Mouse (Mus musculus) limb, embryonic 13.5 days (tissue): ENCODE measurements at regions not wholly inside any gene's neighbourhood (a gene's known extent, or its start where the extent isn't known, plus 50 kb on each side); places are given as distances from the start of the nearest gene placed in this dataset.

Experiments
- ATAC-seq: fragments of 200-750 bp; cut with Nextera tagmentation; 2 replicates; pipeline ENCODE4 v1.8.0; 2017; ENCODE audit warnings: low read depth, moderate number of reproducible peaks, moderate TSS enrichment; ENCODE audit not compliant: low FRiP score
- H3K27ac ChIP-seq: fragments of 300-500 bp; sonication (generic); 2 replicates; pipeline ENCODE4 v1.5.1; 2015; ENCODE audit warnings: inconsistent platforms, mild to moderate bottlenecking, moderate library complexity
- H3K27me3 ChIP-seq: fragments of 300-500 bp; sonication (generic); 2 replicates; pipeline ENCODE4 v1.6.1; 2015; ENCODE audit warnings: mild to moderate bottlenecking, inconsistent platforms
- H3K36me3 ChIP-seq: fragments of 300-500 bp; sonication (generic); 2 replicates; pipeline ENCODE4 v1.6.1; 2015; ENCODE audit warnings: inconsistent platforms, mild to moderate bottlenecking, moderate library complexity
- H3K4me1 ChIP-seq: fragments of 300-500 bp; sonication (generic); 2 replicates; pipeline ENCODE4 v1.6.1; 2015; ENCODE audit warnings: inconsistent platforms
- H3K4me2 ChIP-seq: fragments of 300-500 bp; sonication (generic); replicated peaks from 2 replicates; pipeline ENCODE4 v1.6.1; 2015; ENCODE audit warnings: inconsistent platforms, mild to moderate bottlenecking, moderate library complexity
- H3K4me3 ChIP-seq: fragments of 300-500 bp; sonication (generic); 2 replicates; pipeline ENCODE4 v1.5.1; 2015; ENCODE audit warnings: moderate library complexity, mild to moderate bottlenecking, inconsistent platforms
- H3K9ac ChIP-seq: fragments of 300-500 bp; sonication (generic); 2 replicates; pipeline ENCODE4 v1.6.1; 2015; ENCODE audit warnings: mild to moderate bottlenecking, inconsistent platforms
- H3K9me3 ChIP-seq: fragments of 300-500 bp; sonication (generic); 2 replicates; pipeline ENCODE4 v1.6.1; 2016; ENCODE audit warnings: inconsistent platforms
- WGBS: fragments of 180-500 bp; shearing (Covaris S2); methylation state at CpG from one replicate; pipeline ENCODE4 v1.1.7; 2015; 5-methylcytosine and 5-hydroxymethylcytosine counted together

DNA sequence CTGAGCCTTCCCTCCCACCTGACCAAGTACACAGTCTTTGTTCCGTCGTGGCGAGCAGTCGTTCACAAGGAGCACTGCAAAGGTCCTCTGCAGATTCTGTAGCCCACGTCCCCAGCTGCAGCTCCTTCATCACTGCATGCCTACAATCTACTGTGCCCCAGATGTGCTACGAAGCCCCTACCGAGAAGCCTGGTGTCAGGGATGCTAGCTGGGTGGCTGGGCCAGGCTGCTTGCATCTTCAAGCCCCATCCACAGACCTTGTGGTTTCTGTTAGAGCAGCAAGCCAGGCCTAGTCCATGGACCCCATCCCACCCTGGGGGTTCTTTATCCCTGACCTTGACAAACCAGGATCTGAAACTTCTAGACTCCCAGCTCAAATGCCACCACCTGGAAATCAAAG is 266.3 kb upstream of the 3110018I06Rik start:
- peaks cover 3% of the 10 kb centered on the region; the same call in 1 of the 2 replicates for H3K9me3 ChIP-seq
- H3K27ac ChIP-seq: no peak overlapping the region
- WGBS: 66% methylated on average over 7 of the region's 7 CpGs
- ATAC-seq: no peak
- no peak overlapping the region for H3K4me3 ChIP-seq
- H3K4me1 ChIP-seq: no peaks in the 10 kb centered on the region; the same call in 1 of the 2 replicates
- peaks cover 8% of the 10 kb centered on the region; the same call in 1 of the 2 replicates for H3K27me3 ChIP-seq
- no peak overlapping the region for H3K4me2 ChIP-seq
- no peak overlapping the region for H3K9ac ChIP-seq
- no peaks in the 10 kb centered on the region for H3K36me3 ChIP-seq

GRCm38 (mm10) chr12:107230097-107230496 is 258.3 kb upstream of the 3110018I06Rik start:
- Histone ChIP-seq H3K36me3 (no peaks in the 10 kb centered on the region), H3K27ac (no peak overlapping the region), H3K27me3 (no peaks in the 10 kb centered on the region), H3K9me3 (peaks cover 4% of the 10 kb centered on the region; the same call in 1 of the 2 replicates), H3K9ac (no peak overlapping the region), H3K4me2 (no peak overlapping the region), H3K4me3 (no peak overlapping the region), H3K4me1 (no peaks in the 10 kb centered on the region)
- ATAC-seq: no peak
- WGBS: 90% methylated on average over 3 of the region's 3 CpGs

- no peaks in the 10 kb centered on the region for H3K27me3 ChIP-seq
- H3K27ac ChIP-seq: no peak overlapping the region
- no peak overlapping the region for H3K4me2 ChIP-seq
- 8% methylated on average over 1 of the region's 1 CpGs for WGBS
- H3K4me3 ChIP-seq: no peak overlapping the region
- no peak for ATAC-seq
- H3K9ac ChIP-seq: no peak overlapping the region
- H3K36me3 ChIP-seq: no peaks in the 10 kb centered on the region
- no peaks in the 10 kb centered on the region for H3K4me1 ChIP-seq
- H3K9me3 ChIP-seq: peaks cover 4% of the 10 kb centered on the region; the same call in 1 of the 2 replicates
These were observed 256.8 kb upstream of the 3110018I06Rik start for GRCm38 (mm10) chr12:107231629-107232028.

DNA sequence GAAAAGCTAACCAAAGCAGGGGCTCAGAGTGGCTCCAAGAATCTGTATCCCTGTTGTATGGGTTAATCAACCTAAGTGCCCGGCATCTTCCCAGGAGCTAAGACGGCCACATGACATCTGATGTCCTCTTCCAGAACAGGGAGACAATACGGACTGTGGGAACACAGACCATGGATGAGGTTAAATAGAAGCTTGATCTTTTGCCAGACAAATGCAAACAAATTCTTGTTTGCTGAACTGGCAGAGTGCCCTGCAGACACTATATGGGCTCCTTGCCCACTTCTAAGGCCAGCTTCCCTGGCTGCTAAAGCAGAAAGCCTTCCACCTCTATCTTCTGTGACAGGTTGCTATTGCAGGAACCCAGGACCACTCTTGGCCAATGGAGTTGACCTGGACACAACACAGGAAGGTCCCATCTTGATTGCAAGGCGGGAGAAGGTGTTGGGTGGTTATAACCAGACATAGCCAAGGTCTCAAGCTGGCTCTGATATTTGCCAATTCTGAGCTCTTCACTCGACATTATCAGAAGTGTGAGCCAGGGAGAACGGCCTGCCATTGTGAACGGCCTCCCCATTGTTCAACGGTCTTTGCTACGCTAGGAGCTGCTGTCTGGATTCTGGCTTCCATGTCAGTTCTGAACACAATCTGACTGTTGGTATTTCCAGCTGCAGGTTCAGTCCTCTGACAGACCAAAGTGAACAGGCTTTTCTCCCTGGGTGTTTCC is 237.5 kb upstream of the 3110018I06Rik start:
- ATAC-seq: no peak
- Histone ChIP-seq H3K9me3 (no peaks in the 10 kb centered on the region), H3K4me1 (peaks cover 7% of the 10 kb centered on the region; the same call in 1 of the 2 replicates), H3K36me3 (no peaks in the 10 kb centered on the region), H3K27ac (no peak overlapping the region), H3K27me3 (no peaks in the 10 kb centered on the region), H3K9ac (no peak overlapping the region), H3K4me2 (no peak overlapping the region), H3K4me3 (no peak overlapping the region)
- WGBS: 82% methylated on average over 9 of the region's 9 CpGs

DNA sequence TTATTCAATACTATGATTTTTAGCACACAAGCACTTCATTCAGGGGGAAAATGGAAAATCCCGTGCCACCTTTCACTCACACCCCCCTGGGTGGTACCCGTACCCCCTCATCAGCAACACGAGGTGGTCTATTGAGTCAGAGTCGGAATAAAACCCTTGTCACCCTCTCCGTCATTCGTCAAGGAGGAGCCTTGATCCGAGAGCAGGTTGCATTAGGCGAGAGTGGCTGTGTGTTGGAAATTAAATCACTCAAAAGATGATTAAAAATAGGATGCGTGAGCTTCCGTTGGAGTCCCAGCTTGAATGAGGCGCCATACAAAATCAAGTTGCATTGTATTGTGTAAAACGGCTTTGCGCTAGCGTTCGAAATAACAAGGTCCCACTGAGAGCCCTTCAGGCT is 236.5 kb upstream of the 3110018I06Rik start:
- ATAC-seq: no peak
- H3K4me2 ChIP-seq: no peak overlapping the region
- no peaks in the 10 kb centered on the region for H3K36me3 ChIP-seq
- H3K27ac ChIP-seq: no peak overlapping the region
- no peaks in the 10 kb centered on the region for H3K27me3 ChIP-seq
- H3K9ac ChIP-seq: no peak overlapping the region
- 82% methylated on average over 15 of the region's 15 CpGs for WGBS
- H3K9me3 ChIP-seq: no peaks in the 10 kb centered on the region
- peaks cover 7% of the 10 kb centered on the region; the same call in 1 of the 2 replicates for H3K4me1 ChIP-seq
- no peak overlapping the region for H3K4me3 ChIP-seq

DNA sequence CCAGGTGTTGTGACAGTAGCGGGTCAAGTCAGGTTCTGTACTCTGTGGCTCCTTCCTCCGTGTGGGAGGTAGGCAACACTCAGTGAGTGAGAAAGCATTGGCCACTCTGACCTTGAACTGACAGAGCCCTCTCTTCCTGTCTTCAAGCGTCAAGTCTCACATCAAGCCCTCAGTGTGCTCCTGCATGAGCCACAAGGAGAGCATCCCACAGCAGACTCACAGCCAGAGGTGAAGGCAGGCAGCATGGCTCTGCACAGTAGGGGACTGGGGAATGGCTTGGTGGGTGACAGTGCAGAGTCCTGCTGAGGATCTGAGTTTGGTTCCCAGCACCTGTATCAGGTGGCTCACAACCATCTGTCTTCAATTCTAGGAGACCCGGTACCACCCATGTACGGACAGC is 226.4 kb upstream of the 3110018I06Rik start:
- ATAC-seq: no peak
- no peaks in the 10 kb centered on the region for H3K36me3 ChIP-seq
- no peak overlapping the region for H3K27ac ChIP-seq
- no peak overlapping the region for H3K9ac ChIP-seq
- H3K4me3 ChIP-seq: no peak overlapping the region
- no peak overlapping the region for H3K4me2 ChIP-seq
- H3K4me1 ChIP-seq: peaks cover 14% of the 10 kb centered on the region
- peaks cover 9% of the 10 kb centered on the region for H3K27me3 ChIP-seq
- H3K9me3 ChIP-seq: no peaks in the 10 kb centered on the region
- WGBS: 83% methylated on average over 5 of the region's 5 CpGs

- Histone ChIP-seq H3K4me1 (peaks cover 14% of the 10 kb centered on the region), H3K4me2 (no peak overlapping the region), H3K27ac (no peak overlapping the region), H3K9me3 (no peaks in the 10 kb centered on the region), H3K27me3 (peaks cover 10% of the 10 kb centered on the region), H3K9ac (no peak overlapping the region), H3K4me3 (no peak overlapping the region), H3K36me3 (no peaks in the 10 kb centered on the region)
- WGBS: 70% methylated on average over 4 of the region's 4 CpGs
- ATAC-seq: no peak
These were observed 225.9 kb upstream of the 3110018I06Rik start for GRCm38 (mm10) chr12:107262516-107262915.

DNA sequence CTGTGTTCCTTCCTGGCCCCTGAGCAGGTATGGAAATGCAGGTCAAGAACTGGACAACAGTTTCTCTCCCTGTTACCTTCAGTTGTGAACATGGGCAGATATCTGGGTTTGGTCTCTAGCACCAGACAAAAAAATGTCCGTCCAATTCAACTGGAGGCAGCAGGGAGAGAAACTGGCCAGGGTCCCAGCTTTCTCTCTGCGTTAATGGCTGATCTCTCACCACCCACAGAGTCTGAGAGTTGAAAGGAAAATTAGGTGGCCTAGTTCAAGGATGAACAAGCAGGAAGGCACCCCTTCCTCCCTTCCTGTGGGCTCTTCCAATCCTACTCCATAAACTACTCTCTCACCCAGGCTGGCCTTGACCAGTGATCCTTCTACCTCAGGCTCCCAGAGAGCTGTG is 221.7 kb upstream of the 3110018I06Rik start:
- Histone ChIP-seq H3K9ac (no peak overlapping the region), H3K27me3 (peaks cover 23% of the 10 kb centered on the region), H3K4me3 (no peak overlapping the region), H3K36me3 (no peaks in the 10 kb centered on the region), H3K4me2 (no peak overlapping the region), H3K4me1 (peaks cover 14% of the 10 kb centered on the region), H3K9me3 (no peaks in the 10 kb centered on the region), H3K27ac (no peak overlapping the region)
- WGBS: 86% methylated on average over 2 of the region's 2 CpGs
- no peak for ATAC-seq

DNA sequence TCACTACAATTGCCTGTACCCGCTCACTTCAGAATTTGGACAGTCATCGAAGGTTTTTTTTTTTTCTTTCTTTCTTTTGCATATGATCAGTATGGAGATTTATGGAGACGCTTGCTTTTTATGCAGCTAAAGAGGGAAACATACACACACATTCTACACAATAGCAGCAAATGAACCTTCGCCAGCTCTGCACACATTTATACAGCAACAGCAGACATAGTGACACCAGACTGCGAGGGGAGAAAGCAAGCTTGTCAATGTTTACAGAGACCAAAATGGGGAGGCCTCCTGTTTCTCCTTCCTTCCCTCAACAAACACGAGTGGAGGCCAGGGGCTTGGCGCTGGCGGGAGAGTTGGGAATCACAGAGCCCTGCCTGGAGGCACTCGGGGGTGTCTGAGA is 202.8 kb upstream of the 3110018I06Rik start:
- 82% methylated on average over 9 of the region's 9 CpGs for WGBS
- Histone ChIP-seq H3K27me3 (peaks cover 21% of the 10 kb centered on the region), H3K9me3 (no peaks in the 10 kb centered on the region), H3K4me3 (no peak overlapping the region), H3K27ac (no peak overlapping the region), H3K36me3 (no peaks in the 10 kb centered on the region), H3K4me2 (no peak overlapping the region), H3K9ac (no peak overlapping the region), H3K4me1 (no peaks in the 10 kb centered on the region)
- ATAC-seq: no peak

DNA sequence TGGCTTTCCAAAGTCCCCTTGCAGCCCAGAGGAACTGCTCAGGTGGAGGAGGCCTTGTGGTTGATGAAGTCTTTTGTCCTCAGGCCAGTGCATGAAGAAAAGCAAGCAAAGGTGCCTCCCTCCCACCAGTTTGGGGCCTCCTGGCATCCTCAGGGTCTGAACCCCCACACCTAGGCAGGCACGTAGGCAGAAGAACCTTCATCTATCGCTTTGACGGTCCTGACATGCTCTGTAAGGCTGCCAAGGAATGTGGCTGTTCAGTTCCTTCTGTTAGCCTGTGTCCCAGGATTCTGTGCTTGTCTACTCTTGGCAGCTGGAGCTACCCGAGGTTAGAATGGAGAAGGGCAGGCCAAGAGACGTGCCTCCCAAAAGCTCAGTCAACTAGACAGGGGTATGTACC is 197.1 kb upstream of the 3110018I06Rik start:
- H3K27ac ChIP-seq: no peak overlapping the region
- no peak overlapping the region for H3K9ac ChIP-seq
- peaks cover 37% of the 10 kb centered on the region for H3K27me3 ChIP-seq
- no peak for ATAC-seq
- H3K4me3 ChIP-seq: no peak overlapping the region
- no peak overlapping the region for H3K4me2 ChIP-seq
- whole genome bisulfite sequencing: 85% methylated on average over 5 of the region's 5 CpGs
- 0 out of 2 replicates have a peak, but pooled peaks cover 6% of the 10 kb centered on the region for H3K4me1 ChIP-seq
- H3K36me3 ChIP-seq: no peaks in the 10 kb centered on the region
- no peaks in the 10 kb centered on the region for H3K9me3 ChIP-seq

DNA sequence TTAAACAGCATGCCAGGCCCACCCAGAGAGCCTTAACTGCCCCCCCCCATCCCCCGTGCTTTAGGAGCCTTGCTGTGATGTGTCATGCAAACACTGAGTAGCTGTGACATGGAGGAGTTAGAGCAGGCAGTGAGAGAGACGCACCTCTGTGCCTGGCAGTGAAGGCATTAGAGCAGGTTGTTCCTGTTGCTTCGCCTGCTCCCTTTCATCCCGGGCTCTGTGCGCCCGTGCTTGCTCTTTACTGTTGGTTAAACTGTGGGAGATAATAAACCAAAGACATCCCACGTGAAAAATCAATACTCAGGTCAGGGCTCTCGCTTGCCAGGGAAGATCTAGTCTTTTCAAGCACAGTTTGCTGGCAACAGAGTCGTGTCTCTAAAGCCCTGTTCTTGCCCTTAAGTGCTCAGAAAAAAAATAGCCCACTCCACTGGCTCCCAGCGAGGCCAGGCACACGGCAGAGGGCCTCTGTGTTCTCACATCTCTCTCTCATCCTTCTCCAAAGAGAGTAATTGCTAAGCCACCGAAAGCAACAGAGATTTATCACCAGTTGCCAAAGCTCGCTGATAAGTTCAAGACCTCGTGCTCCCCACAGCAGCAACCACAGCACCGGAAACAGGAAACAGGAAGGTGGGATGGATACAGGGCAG is 181.2 kb upstream of the 3110018I06Rik start:
- WGBS: 16% methylated on average over 15 of the region's 15 CpGs
- peaks cover 4% of the 10 kb centered on the region; the same call in 1 of the 2 replicates for H3K4me1 ChIP-seq
- H3K9me3 ChIP-seq: no peaks in the 10 kb centered on the region
- H3K4me2 ChIP-seq: no peak overlapping the region; the same call in 1 of the 2 replicates
- no peak overlapping the region for H3K9ac ChIP-seq
- H3K27ac ChIP-seq: no peak overlapping the region
- H3K27me3 ChIP-seq: peaks cover 77% of the 10 kb centered on the region
- ATAC-seq: no peak
- no peaks in the 10 kb centered on the region for H3K36me3 ChIP-seq
- H3K4me3 ChIP-seq: no peak overlapping the region

- Histone ChIP-seq H3K9me3 (no peaks in the 10 kb centered on the region), H3K9ac (no peak overlapping the region), H3K27ac (no peak overlapping the region), H3K4me3 (no peak overlapping the region), H3K36me3 (no peaks in the 10 kb centered on the region), H3K27me3 (peaks cover 43% of the 10 kb centered on the region), H3K4me2 (no peak overlapping the region), H3K4me1 (peaks cover 5% of the 10 kb centered on the region; the same call in 1 of the 2 replicates)
- ATAC-seq: no peak
- 93% methylated on average over 4 of the region's 4 CpGs for WGBS
These were observed 173.0 kb upstream of the 3110018I06Rik start for GRCm38 (mm10) chr12:107315446-107315845.
